Mouse (Mus musculus) brain, embryonic 14.5 days (tissue): ENCODE results near the gene Mettl9.

ENCODE experiments used
- CTCF ChIP-seq: fragments of 200-500 bp; IDR thresholded peaks from 2 replicates; pipeline ENCODE4 v1.5.1; 2012; ENCODE audit warnings: inconsistent platforms, mild to moderate bottlenecking, moderate library complexity, borderline replicate concordance; ENCODE audit not compliant: insufficient read depth, insufficient read length; ENCODE audit errors: extremely low read depth
- POLR2A ChIP-seq: fragments of 200-500 bp; IDR thresholded peaks from 2 replicates; pipeline ENCODE4 v1.6.1; 2012; ENCODE audit warnings: mild to moderate bottlenecking, inconsistent platforms, borderline replicate concordance; ENCODE audit not compliant: poor library complexity, insufficient read depth, insufficient read length, severe bottlenecking; ENCODE audit errors: extremely low read depth

GRCm38 (mm10) chr7:121081350-121081749 is 47.1 kb downstream of the Mettl9 start, which contains the start of gene Otoa:
- TF ChIP-seq CTCF (no peak), POLR2A (no peak)
